Mouse (Mus musculus): ENCODE measurements around the gene Cpne5. TPM values are rescaled to one million over a fixed set of nuclear protein-coding genes. Genes with fewer than 3 reads are reported as not detected.

The Cpne5 gene
- polyA plus RNA-seq, 1 experiment from 2014 or later = 0.26 TPM

- no peaks in the 10 kb centered on the region for H3K27me3 ChIP-seq
- DNase-seq (ENCODE audit: low read depth, low spot score) (no peak), ATAC-seq (no peak)
- POLR2A ChIA-PET = interaction anchor here (0.7 to 0.8 kb wide), 2 partner anchors 12 to 223 kb away, joined by 3 read pairs; no protein-coding TSS in a partner anchor
- in situ Hi-C loops (cut with MboI; ENCODE audit: low pct_unique_long_range_greater_than_20kb) = no loop called here
- CTCF ChIA-PET = interaction anchor here (1.0 kb wide), 1 partner anchor 33 kb away, joined by 3 read pairs; no protein-coding TSS in a partner anchor
- no peak for TF ChIP-seq CTCF (IDR thresholded peaks at IDR 0.05)
Measured at GRCm38 (mm10) chr17:29214193-29214456, 23.8 kb downstream of the Cpne5 start.

GRCm38 (mm10) chr17:29213381-29214192 is 24.4 kb downstream of the Cpne5 start:
- in situ Hi-C loops (cut with MboI; ENCODE audit: low pct_unique_long_range_greater_than_20kb) = no loop called here
- no peak for TF ChIP-seq CTCF (IDR thresholded peaks at IDR 0.05)
- H3K27me3 ChIP-seq = no peaks in the 10 kb centered on the region
- no peak for ATAC-seq
- ChIA-PET CTCF (interaction anchor here (1.0 kb wide), 1 partner anchor 34 kb away, joined by 3 read pairs; no protein-coding TSS in a partner anchor), POLR2A (interaction anchor here (0.8 kb wide), 1 partner anchor 12 kb away, joined by 3 read pairs; no protein-coding TSS in a partner anchor)
- DNase-seq (ENCODE audit: low read depth, low spot score) = no peak

DNA sequence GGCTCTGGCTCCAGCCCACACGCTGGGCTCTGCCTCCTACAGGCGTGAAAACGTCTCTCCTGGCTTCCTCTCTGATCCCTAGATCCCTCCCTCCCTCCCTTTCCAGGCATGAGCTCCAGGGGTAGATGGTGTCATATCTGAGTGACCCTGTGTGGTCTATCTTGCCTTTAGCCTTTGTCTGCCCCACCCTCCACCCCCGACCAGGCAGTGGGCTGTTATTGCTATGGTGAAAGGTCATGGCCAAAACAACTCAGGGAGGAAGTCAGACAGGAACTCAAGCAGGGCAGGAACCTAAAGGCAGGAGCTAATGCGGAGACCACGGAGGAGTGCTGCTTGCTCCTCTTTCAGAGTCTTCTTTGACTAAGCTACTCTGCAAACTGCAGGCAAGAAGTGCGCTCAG is 26.1 kb downstream of the Cpne5 start:
- POLR2A ChIA-PET = no interaction called here
- no peak for ATAC-seq
- DNase-seq (ENCODE audit: low read depth, low spot score) = no peak
- TF ChIP-seq CTCF (IDR thresholded peaks at IDR 0.05) = no peak
- in situ Hi-C loops (cut with MboI; ENCODE audit: low pct_unique_long_range_greater_than_20kb) = no loop called here
- CTCF ChIA-PET = no interaction called here
- no peaks in the 10 kb centered on the region for H3K27me3 ChIP-seq

DNA sequence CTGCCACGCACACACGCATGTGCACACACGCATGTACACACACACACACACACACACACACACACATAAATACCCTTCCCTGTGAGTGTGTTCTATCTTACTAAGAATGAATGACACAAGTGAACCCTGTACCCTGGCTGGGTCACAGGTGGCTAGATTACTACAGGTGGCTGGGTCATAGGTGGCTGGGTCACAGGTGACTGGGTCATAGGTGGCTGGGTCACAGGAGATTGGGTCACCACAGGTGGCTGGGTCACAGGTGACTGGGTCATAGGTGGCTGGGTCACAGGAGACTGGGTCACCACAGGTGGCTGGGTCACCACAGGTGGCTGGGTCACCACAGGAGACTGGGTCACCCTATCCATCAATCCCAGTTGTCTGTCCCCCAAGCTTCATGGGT is 27.9 kb downstream of the Cpne5 start:
- TF ChIP-seq CTCF (IDR thresholded peaks at IDR 0.05) = no peak
- no peak for ATAC-seq
- ChIA-PET CTCF (no interaction called here), POLR2A (no interaction called here)
- no peaks in the 10 kb centered on the region for H3K27me3 ChIP-seq
- no peak for DNase-seq (ENCODE audit: low read depth, low spot score)
- in situ Hi-C loops (cut with MboI; ENCODE audit: low pct_unique_long_range_greater_than_20kb) = no loop called here

- ATAC-seq (no peak), DNase-seq (ENCODE audit: low read depth, low spot score) (no peak)
- no peak for TF ChIP-seq CTCF (IDR thresholded peaks at IDR 0.05)
- POLR2A ChIA-PET = interaction anchor here (1.1 kb wide), 1 partner anchor 13 kb away, joined by 4 read pairs; no protein-coding TSS in a partner anchor
- CTCF ChIA-PET = interaction anchor here (1.3 kb wide), 1 partner anchor 16 kb away, joined by 4 read pairs; no protein-coding TSS in a partner anchor
- in situ Hi-C loops (cut with MboI; ENCODE audit: low pct_unique_long_range_greater_than_20kb) = no loop called here
- peaks cover 3% of the 10 kb centered on the region for H3K27me3 ChIP-seq
Measured at GRCm38 (mm10) chr17:29206052-29206451, 31.9 kb downstream of the Cpne5 start.

DNA sequence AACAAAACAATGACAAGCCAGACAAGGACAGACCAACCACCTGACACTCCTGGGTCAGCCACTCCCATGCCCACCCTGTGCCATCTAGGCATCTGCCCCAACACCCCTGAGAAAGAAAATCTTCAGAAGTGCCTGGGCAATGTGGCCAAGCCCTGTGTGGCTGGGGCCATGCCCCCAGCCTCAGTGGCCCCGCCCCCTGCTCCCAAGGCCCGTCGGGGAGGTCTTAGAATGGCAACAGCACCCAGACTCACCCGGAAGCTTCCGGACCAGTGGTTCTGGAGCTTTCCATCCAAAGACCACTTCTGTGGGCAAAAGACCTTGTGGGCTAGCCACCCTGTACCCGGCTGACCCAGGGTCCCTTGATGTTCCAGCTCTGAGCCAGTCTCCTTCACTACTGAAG is 35.4 kb downstream of the Cpne5 start:
- in situ Hi-C loops (cut with MboI; ENCODE audit: low pct_unique_long_range_greater_than_20kb) = no loop called here
- H3K27me3 ChIP-seq = peaks cover 4% of the 10 kb centered on the region
- ChIA-PET POLR2A (no interaction called here), CTCF (no interaction called here)
- no peak for ATAC-seq
- no peak for TF ChIP-seq CTCF (IDR thresholded peaks at IDR 0.05)
- no peak for DNase-seq (ENCODE audit: low read depth, low spot score)

- in situ Hi-C loops (cut with MboI; ENCODE audit: low pct_unique_long_range_greater_than_20kb) = no loop called here
- ATAC-seq (no peak), DNase-seq (ENCODE audit: low read depth, low spot score) (no peak)
- POLR2A ChIA-PET = no interaction called here
- H3K27me3 ChIP-seq = peaks cover 9% of the 10 kb centered on the region
- CTCF ChIA-PET = no interaction called here
- no peak for TF ChIP-seq CTCF (IDR thresholded peaks at IDR 0.05)
Measured at GRCm38 (mm10) chr17:29199821-29200220, 38.1 kb downstream of the Cpne5 start.

DNA sequence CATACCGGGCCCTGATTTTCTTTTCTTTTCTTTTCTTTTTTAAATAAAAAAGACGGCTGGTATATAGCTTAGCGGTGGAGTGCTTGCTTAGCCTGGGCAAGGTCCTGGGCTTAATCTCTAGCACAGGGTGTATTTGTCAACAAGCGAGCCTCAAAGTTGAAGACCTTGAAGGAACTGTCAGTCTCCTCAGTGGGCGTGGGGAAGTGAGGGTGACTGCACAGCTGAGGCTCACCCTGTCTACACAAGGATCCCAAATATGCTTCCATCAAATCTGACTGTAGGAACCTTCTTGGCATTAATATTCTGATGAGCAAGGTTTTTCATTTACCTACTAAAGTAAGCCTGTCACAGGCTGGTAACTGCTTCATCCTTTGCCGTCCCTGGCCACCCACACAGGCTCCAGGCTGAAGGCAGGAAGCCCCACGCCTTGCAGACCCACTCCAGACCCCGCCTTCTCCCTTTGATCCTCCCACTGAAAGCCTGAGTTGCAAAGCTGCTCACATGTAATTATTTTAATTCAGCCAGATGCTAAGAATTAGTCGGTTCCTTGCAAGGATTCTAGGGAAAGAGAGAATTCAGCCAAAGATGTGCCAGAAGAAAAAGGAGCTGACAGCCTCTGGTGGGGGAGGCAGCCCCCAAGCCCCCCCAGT is 38.7 kb downstream of the Cpne5 start:
- ChIA-PET CTCF (no interaction called here), POLR2A (no interaction called here)
- ATAC-seq = no peak
- H3K27me3 ChIP-seq = peaks cover 9% of the 10 kb centered on the region
- in situ Hi-C loops (cut with MboI; ENCODE audit: low pct_unique_long_range_greater_than_20kb) = no loop called here
- TF ChIP-seq CTCF (IDR thresholded peaks at IDR 0.05) = no peak
- no peak for DNase-seq (ENCODE audit: low read depth, low spot score)

- ATAC-seq = no peak
- no peak for DNase-seq (ENCODE audit: low read depth, low spot score)
- TF ChIP-seq CTCF (IDR thresholded peaks at IDR 0.05) = no peak
- CTCF ChIA-PET = interaction anchor here (1.5 kb wide), 1 partner anchor 9 kb away, joined by 3 read pairs; no protein-coding TSS in a partner anchor
- in situ Hi-C loops (cut with MboI; ENCODE audit: low pct_unique_long_range_greater_than_20kb) = no loop called here
- POLR2A ChIA-PET = interaction anchor here (0.7 kb wide), 1 partner anchor 33 kb away, joined by 3 read pairs; no protein-coding TSS in a partner anchor
- H3K27me3 ChIP-seq = peaks cover 10% of the 10 kb centered on the region
Measured at GRCm38 (mm10) chr17:29195579-29195978, 42.4 kb downstream of the Cpne5 start.

- ATAC-seq = no peak
- ChIA-PET POLR2A (no interaction called here), CTCF (no interaction called here)
- H3K27me3 ChIP-seq = peaks cover 17% of the 10 kb centered on the region
- TF ChIP-seq CTCF (IDR thresholded peaks at IDR 0.05) = no peak
- no peak for DNase-seq (ENCODE audit: low read depth, low spot score)
- in situ Hi-C loops (cut with MboI; ENCODE audit: low pct_unique_long_range_greater_than_20kb) = no loop called here
Measured at GRCm38 (mm10) chr17:29188989-29189388, 49.0 kb downstream of the Cpne5 start.

Measured in Patski (cell line).